Mouse (Mus musculus): ENCODE results near the gene Aif1. TPM values are rescaled to one million over a fixed set of nuclear protein-coding genes. Genes with fewer than 3 reads are reported as not detected.
A peak's percentile ranks its signal among the peaks of the same experiment; 100 is the strongest.

Aif1 gene
- polyA plus RNA-seq, 1 experiment from 2014 or later, result 8.3 TPM

- Histone ChIP-seq H3K9ac (replicated peaks; ENCODE audit: low read length) (no peak overlapping the region), H3K4me2 (replicated peaks; ENCODE audit: low read depth, low read length) (no peak overlapping the region), H3K27me3 (ENCODE audit: insufficient read depth, low read length) (no peaks in the 10 kb centered on the region), H3K4me3 (ENCODE audit: low read length) (no peak overlapping the region), H3K36me3 (ENCODE audit: insufficient read depth, low read length) (peaks cover 96% of the 10 kb centered on the region), H3K27ac (ENCODE audit: low read length) (no peak overlapping the region), H3K4me1 (ENCODE audit: insufficient read depth, low read length) (no peaks in the 10 kb centered on the region), H3K9me3 (ENCODE audit: low read length) (no peaks in the 10 kb centered on the region)
- no peak for ATAC-seq (ENCODE audit: low FRiP score, low TSS enrichment)
- WGBS, result 88% methylated on average over 4 of the region's 4 CpGs
Observed at GRCm38 (mm10) chr17:35153931-35154330, 21.9 kb downstream of the Aif1 start.

- no peaks in the 10 kb centered on the region for H3K27me3 ChIP-seq (ENCODE audit: insufficient read depth, low read length)
- no peak for ATAC-seq (ENCODE audit: low FRiP score, low TSS enrichment)
- H3K36me3 ChIP-seq (ENCODE audit: insufficient read depth, low read length), result peaks cover 95% of the 10 kb centered on the region
- no peak overlapping the region for H3K4me3 ChIP-seq (ENCODE audit: low read length)
- no peaks in the 10 kb centered on the region for H3K9me3 ChIP-seq (ENCODE audit: low read length)
- H3K9ac ChIP-seq (replicated peaks; ENCODE audit: low read length), result no peak overlapping the region
- no peaks in the 10 kb centered on the region for H3K4me1 ChIP-seq (ENCODE audit: insufficient read depth, low read length)
- no peak overlapping the region for H3K4me2 ChIP-seq (replicated peaks; ENCODE audit: low read depth, low read length)
- WGBS, result 89% methylated on average over 9 of the region's 9 CpGs
- H3K27ac ChIP-seq (ENCODE audit: low read length), result no peak overlapping the region
Observed at GRCm38 (mm10) chr17:35153077-35153476, 22.8 kb downstream of the Aif1 start.

- no peak for ATAC-seq (ENCODE audit: low FRiP score, low TSS enrichment)
- no peaks in the 10 kb centered on the region for H3K9me3 ChIP-seq (ENCODE audit: low read length)
- no peak overlapping the region for H3K27ac ChIP-seq (ENCODE audit: low read length)
- H3K36me3 ChIP-seq (ENCODE audit: insufficient read depth, low read length), result peaks cover 92% of the 10 kb centered on the region
- no peaks in the 10 kb centered on the region for H3K4me1 ChIP-seq (ENCODE audit: insufficient read depth, low read length)
- H3K4me3 ChIP-seq (ENCODE audit: low read length), result no peak overlapping the region
- no peak overlapping the region for H3K4me2 ChIP-seq (replicated peaks; ENCODE audit: low read depth, low read length)
- H3K9ac ChIP-seq (replicated peaks; ENCODE audit: low read length), result no peak overlapping the region
- H3K27me3 ChIP-seq (ENCODE audit: insufficient read depth, low read length), result no peaks in the 10 kb centered on the region
- WGBS, result 90% methylated on average over 4 of the region's 4 CpGs
Observed at GRCm38 (mm10) chr17:35152121-35152520, 23.7 kb downstream of the Aif1 start.

- Histone ChIP-seq H3K4me3 (ENCODE audit: low read length) (no peak overlapping the region), H3K4me2 (replicated peaks; ENCODE audit: low read depth, low read length) (no peak overlapping the region), H3K9ac (replicated peaks; ENCODE audit: low read length) (no peak overlapping the region), H3K27me3 (ENCODE audit: insufficient read depth, low read length) (no peaks in the 10 kb centered on the region), H3K9me3 (ENCODE audit: low read length) (no peaks in the 10 kb centered on the region; the same call in 1 of the 2 replicates), H3K4me1 (ENCODE audit: insufficient read depth, low read length) (no peaks in the 10 kb centered on the region), H3K36me3 (ENCODE audit: insufficient read depth, low read length) (peaks cover 92% of the 10 kb centered on the region), H3K27ac (ENCODE audit: low read length) (peak overlapping the region; percentile 33; the same call in 1 of the 2 replicates)
- 59% methylated on average over 5 of the region's 5 CpGs for WGBS
- ATAC-seq (ENCODE audit: low FRiP score, low TSS enrichment), result no peak
Observed at GRCm38 (mm10) chr17:35147922-35148639, 27.8 kb downstream of the Aif1 start.

GRCm38 (mm10) chr17:35147348-35147747 lies 28.5 kb downstream of the Aif1 start:
- 50% methylated on average over 3 of the region's 3 CpGs for WGBS
- no peak for ATAC-seq (ENCODE audit: low FRiP score, low TSS enrichment)
- H3K27ac ChIP-seq (ENCODE audit: low read length), result peak overlapping the region; percentile 20

GRCm38 (mm10) chr17:35146139-35146538 lies 29.7 kb downstream of the Aif1 start:
- no peaks in the 10 kb centered on the region for H3K27me3 ChIP-seq (ENCODE audit: insufficient read depth, low read length)
- H3K9me3 ChIP-seq (ENCODE audit: low read length), result no peaks in the 10 kb centered on the region; the same call in 1 of the 2 replicates
- H3K27ac ChIP-seq (ENCODE audit: low read length), result no peak overlapping the region
- no peak overlapping the region for H3K4me3 ChIP-seq (ENCODE audit: low read length)
- WGBS, result 89% methylated on average over 5 of the region's 5 CpGs
- ATAC-seq (ENCODE audit: low FRiP score, low TSS enrichment), result no peak
- H3K4me1 ChIP-seq (ENCODE audit: insufficient read depth, low read length), result no peaks in the 10 kb centered on the region
- H3K9ac ChIP-seq (replicated peaks; ENCODE audit: low read length), result no peak overlapping the region
- peaks cover 92% of the 10 kb centered on the region for H3K36me3 ChIP-seq (ENCODE audit: insufficient read depth, low read length)
- H3K4me2 ChIP-seq (replicated peaks; ENCODE audit: low read depth, low read length), result no peak overlapping the region

More at GRCm38 (mm10) chr17:35147348-35147747, 28.5 kb downstream of the Aif1 start:
- no peak overlapping the region for H3K4me3 ChIP-seq (ENCODE audit: low read length)
- peaks cover 92% of the 10 kb centered on the region for H3K36me3 ChIP-seq (ENCODE audit: insufficient read depth, low read length)
- H3K9ac ChIP-seq (replicated peaks; ENCODE audit: low read length), result no peak overlapping the region
- no peaks in the 10 kb centered on the region for H3K27me3 ChIP-seq (ENCODE audit: insufficient read depth, low read length)
- no peaks in the 10 kb centered on the region; the same call in 1 of the 2 replicates for H3K9me3 ChIP-seq (ENCODE audit: low read length)
- no peak overlapping the region for H3K4me2 ChIP-seq (replicated peaks; ENCODE audit: low read depth, low read length)
- no peaks in the 10 kb centered on the region for H3K4me1 ChIP-seq (ENCODE audit: insufficient read depth, low read length)

GRCm38 (mm10) chr17:35141971-35142370 lies 33.9 kb downstream of the Aif1 start:
- Histone ChIP-seq H3K36me3 (ENCODE audit: insufficient read depth, low read length) (peaks cover 82% of the 10 kb centered on the region), H3K27me3 (ENCODE audit: insufficient read depth, low read length) (no peaks in the 10 kb centered on the region), H3K27ac (ENCODE audit: low read length) (no peak overlapping the region), H3K9me3 (ENCODE audit: low read length) (no peaks in the 10 kb centered on the region; the same call in 1 of the 2 replicates), H3K4me1 (ENCODE audit: insufficient read depth, low read length) (peaks cover 2% of the 10 kb centered on the region), H3K4me3 (ENCODE audit: low read length) (no peak overlapping the region), H3K9ac (replicated peaks; ENCODE audit: low read length) (no peak overlapping the region), H3K4me2 (replicated peaks; ENCODE audit: low read depth, low read length) (no peak overlapping the region)
- ATAC-seq (ENCODE audit: low FRiP score, low TSS enrichment), result no peak
- WGBS, result 90% methylated on average over 6 of the region's 6 CpGs

GRCm38 (mm10) chr17:35140490-35140996 lies 35.3 kb downstream of the Aif1 start:
- no peak for ATAC-seq (ENCODE audit: low FRiP score, low TSS enrichment)

GRCm38 (mm10) chr17:35139269-35139668 lies 36.6 kb downstream of the Aif1 start:
- 94% methylated on average over 3 of the region's 3 CpGs for WGBS
- H3K36me3 ChIP-seq (ENCODE audit: insufficient read depth, low read length), result peaks cover 55% of the 10 kb centered on the region
- H3K4me2 ChIP-seq (replicated peaks; ENCODE audit: low read depth, low read length), result no peak overlapping the region
- peaks cover 11% of the 10 kb centered on the region for H3K4me1 ChIP-seq (ENCODE audit: insufficient read depth, low read length)
- no peaks in the 10 kb centered on the region; the same call in 1 of the 2 replicates for H3K9me3 ChIP-seq (ENCODE audit: low read length)
- H3K9ac ChIP-seq (replicated peaks; ENCODE audit: low read length), result no peak overlapping the region
- no peak overlapping the region for H3K27ac ChIP-seq (ENCODE audit: low read length)
- no peak overlapping the region for H3K4me3 ChIP-seq (ENCODE audit: low read length)
- ATAC-seq (ENCODE audit: low FRiP score, low TSS enrichment), result no peak
- H3K27me3 ChIP-seq (ENCODE audit: insufficient read depth, low read length), result no peaks in the 10 kb centered on the region

More at GRCm38 (mm10) chr17:35140490-35140996, 35.3 kb downstream of the Aif1 start:
- no peak overlapping the region for H3K27ac ChIP-seq (ENCODE audit: low read length)
- WGBS, result 78% methylated on average over 16 of the region's 16 CpGs
- peaks cover 11% of the 10 kb centered on the region for H3K4me1 ChIP-seq (ENCODE audit: insufficient read depth, low read length)
- H3K4me3 ChIP-seq (ENCODE audit: low read length), result no peak overlapping the region
- no peak overlapping the region for H3K4me2 ChIP-seq (replicated peaks; ENCODE audit: low read depth, low read length)
- no peaks in the 10 kb centered on the region; the same call in 1 of the 2 replicates for H3K9me3 ChIP-seq (ENCODE audit: low read length)
- H3K27me3 ChIP-seq (ENCODE audit: insufficient read depth, low read length), result no peaks in the 10 kb centered on the region
- peaks cover 68% of the 10 kb centered on the region for H3K36me3 ChIP-seq (ENCODE audit: insufficient read depth, low read length)
- H3K9ac ChIP-seq (replicated peaks; ENCODE audit: low read length), result no peak overlapping the region

Data from kidney, embryonic 16.5 days (tissue).